In the genomic region with DNA sequence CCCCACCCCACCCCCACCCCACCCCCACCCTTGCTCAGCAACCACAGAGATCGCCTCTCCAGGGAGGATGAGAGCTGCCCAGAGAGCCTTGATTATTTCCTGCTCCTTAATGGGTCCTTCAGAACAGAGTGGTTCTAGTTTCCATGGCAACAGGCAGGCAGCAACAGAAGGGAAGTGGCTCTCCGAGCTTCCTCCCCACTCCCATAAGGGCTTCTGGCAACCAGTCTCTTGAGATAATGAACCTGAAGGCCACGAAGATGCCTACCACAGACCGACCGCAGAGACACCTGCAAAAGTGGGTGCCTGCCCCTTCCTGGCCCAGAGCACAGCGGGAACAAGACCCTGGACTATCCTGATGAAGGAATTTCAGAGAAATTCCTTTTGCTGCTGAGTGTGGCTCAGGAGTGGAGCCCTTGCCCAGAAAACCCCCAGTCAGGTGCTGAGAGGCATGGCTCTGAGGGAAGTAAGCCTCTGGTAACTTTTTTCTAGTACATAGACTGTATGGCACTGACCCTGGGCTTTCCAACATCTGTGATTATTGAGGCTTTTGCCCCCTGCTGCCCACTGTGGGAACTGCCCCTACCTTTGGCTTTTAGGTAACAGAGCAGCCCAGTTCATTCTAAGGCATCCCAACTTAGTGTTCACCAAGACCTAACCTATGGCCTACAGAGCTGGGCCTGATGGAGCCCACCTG, we compare ENCODE assay signal across 8 mouse cellular contexts. TPM values are rescaled to one million over a fixed set of nuclear protein-coding genes. Genes with fewer than 3 reads are reported as not detected.
DNase-seq lines count a peak whose midpoint lies in the region; ATAC-seq and TF ChIP-seq lines count a peak whose summit lies in the region.

No protein-coding gene starts in this region.

- TF ChIP-seq CTCF in E14TG2a.4 (conservative IDR thresholded peaks at IDR 0.05; ENCODE audit: low read length), result peak; percentile 91

- peaks cover 33% of the 10 kb centered on the region for H3K4me1 ChIP-seq in E14TG2a.4 (replicated peaks; ENCODE audit: low read depth, low read length)
- H3K4me1 ChIP-seq in embryonic facial prominence, embryonic 10.5 days, result peaks cover 13% of the 10 kb centered on the region

- peak overlapping the region; percentile 55; the same call in 1 of the 2 replicates for H3K27ac ChIP-seq in embryonic facial prominence, embryonic 10.5 days (replicated peaks)

- H3K27me3 ChIP-seq in E14TG2a.4 (ENCODE audit: insufficient read depth, low read length), result peaks cover 11% of the 10 kb centered on the region
- H3K27me3 ChIP-seq in embryonic facial prominence, embryonic 10.5 days (replicated peaks; ENCODE audit: low read depth, poor library complexity, severe bottlenecking), result no peaks in the 10 kb centered on the region

- H3K4me3 ChIP-seq in E14TG2a.4 (replicated peaks; ENCODE audit: low read length), result peak overlapping the region; percentile 53; the same call in 1 of the 2 replicates
- H3K4me3 ChIP-seq in embryonic facial prominence, embryonic 10.5 days, result peak overlapping the region; percentile 18; the same call in 1 of the 2 replicates

- intact Hi-C loops in heart, postnatal 36 days (cut with DNase I), result loop anchor here (2.0 kb wide), 2 partner anchors 30 to 294 kb away; no protein-coding TSS in a partner anchor

- no peaks in the 10 kb centered on the region for H3K36me3 ChIP-seq in E14TG2a.4 (ENCODE audit: insufficient read depth, low read length)
- no peaks in the 10 kb centered on the region for H3K36me3 ChIP-seq in embryonic facial prominence, embryonic 10.5 days (replicated peaks)

- DNase-seq in T-cell, adult 2 months (ENCODE audit: low spot score), result peak; percentile 72
- peak; percentile 71 for DNase-seq in embryonic facial prominence, embryonic 10.5 days (ENCODE audit: low spot score)
- DNase-seq in heart, postnatal 36 days, result peak; percentile 65 to 81
- DNase-seq in layer of hippocampus, adult 8-10 months (ENCODE audit: low spot score in 2 of 2), result peak; percentile 71 to 80
- DNase-seq in lung, postnatal 25 days (ENCODE audit: low spot score), result peak; percentile 79
- DNase-seq in right cerebral cortex, adult 2 months (ENCODE audit: low spot score in 2 of 2), result peak; percentile 79 to 85

- no peaks in the 10 kb centered on the region for H3K9me3 ChIP-seq in E14TG2a.4 (ENCODE audit: low read length)
- no peaks in the 10 kb centered on the region for H3K9me3 ChIP-seq in embryonic facial prominence, embryonic 10.5 days

- no peak for ATAC-seq in monocyte, adult 5-6 weeks (replicated peaks; ENCODE audit: insufficient number of reproducible peaks, low FRiP score, low TSS enrichment, poor library complexity, severe bottlenecking)

- WGBS in embryonic facial prominence, embryonic 10.5 days, result 29% methylated on average over 6 of the region's 6 CpGs

RNA-seq across cellular contexts. Expression of a gene that starts 5.3 kb away (rescaled TPM):
- polyA plus RNA-seq in embryonic facial prominence, embryonic 10.5 days (2016; fragmentation: Nextera tagmentation; extraction: Ambion mirVana), result 12.5 and 13.2 TPM in 2 replicates
- 100 to 1,000 TPM; 106 to 111 TPM for total RNA-seq in heart, postnatal 36 days (2021)
- total RNA-seq in layer of hippocampus, adult 8-10 months (2022), result 10 to 100 TPM; 32.7 to 36.0 (median 35.1) TPM
- total RNA-seq in monocyte, adult 5-6 weeks (2017), result 13.2 to 22.7 TPM (median 13.6 TPM) in 3 replicates

RNA-seq across cellular contexts. Expression of a gene that starts 25.3 kb away (rescaled TPM):
- polyA plus RNA-seq in embryonic facial prominence, embryonic 10.5 days (2016; fragmentation: Nextera tagmentation; extraction: Ambion mirVana), result 3.2 and 3.7 TPM in 2 replicates
- 1 to 10 TPM; 8.7 to 8.8 TPM for total RNA-seq in heart, postnatal 36 days (2021)
- 1 to 10 TPM; 6.8 to 8.8 (median 7.8) TPM for total RNA-seq in layer of hippocampus, adult 8-10 months (2022)
- total RNA-seq in monocyte, adult 5-6 weeks (2017), result 2.6 to 11.4 TPM (median 3.9 TPM) in 3 replicates

RNA-seq across cellular contexts. Expression of a gene that starts 32.6 kb away (rescaled TPM):
- polyA plus RNA-seq in embryonic facial prominence, embryonic 10.5 days (2016; fragmentation: Nextera tagmentation; extraction: Ambion mirVana), result 48.3 and 50.2 TPM in 2 replicates
- 10 to 100 TPM; 38.4 to 43.0 TPM for total RNA-seq in heart, postnatal 36 days (2021)
- total RNA-seq in layer of hippocampus, adult 8-10 months (2022), result 10 to 100 TPM; 54.5 to 65.5 (median 60.5) TPM
- total RNA-seq in monocyte, adult 5-6 weeks (2017), result 8.4 to 20.3 TPM (median 11.7 TPM) in 3 replicates

RNA-seq across cellular contexts. Expression of a gene that starts 41.4 kb away (rescaled TPM):
- polyA plus RNA-seq in embryonic facial prominence, embryonic 10.5 days (2016; fragmentation: Nextera tagmentation; extraction: Ambion mirVana), result 67.7 and 72.2 TPM in 2 replicates
- 100 to 1,000 TPM; 183 to 206 TPM for total RNA-seq in heart, postnatal 36 days (2021)
- total RNA-seq in layer of hippocampus, adult 8-10 months (2022), result 10 to 100 TPM; 13.2 to 22.6 (median 19.6) TPM
- 10.2 to 15.5 TPM (median 13.4 TPM) in 3 replicates for total RNA-seq in monocyte, adult 5-6 weeks (2017)

RNA-seq across cellular contexts. Expression of a gene that starts 48.8 kb away (rescaled TPM):
- polyA plus RNA-seq in embryonic facial prominence, embryonic 10.5 days (2016; fragmentation: Nextera tagmentation; extraction: Ambion mirVana), result not detected in 2 replicates
- not detected for total RNA-seq in heart, postnatal 36 days (2021)
- total RNA-seq in layer of hippocampus, adult 8-10 months (2022), result not detected
- total RNA-seq in monocyte, adult 5-6 weeks (2017), result not detected in 3 replicates
